Mouse (Mus musculus) spleen, adult 12 weeks (tissue): ENCODE data around the gene Nckap5l.
"Not testable (repeated sequence)": the region's sequence is repeated elsewhere in the genome, so short reads cannot be mapped to it uniquely, and the experiment has no call there.

Experiments used
- DNase-seq: peaks from one replicate; pipeline ENCODE4 v3.0.0; 2022; ENCODE audit warnings: low spot score

Nckap5l gene

GRCm38 (mm10) chr15:99469067-99469466, 11.5 kb upstream of the Nckap5l start:
- peak; percentile 36 for DNase-seq

GRCm38 (mm10) chr15:99463194-99463593, 5.6 kb upstream of the Nckap5l start:
- no peak for DNase-seq

GRCm38 (mm10) chr15:99456963-99457605, 464 bp downstream of the Nckap5l start:
- DNase-seq = no peak

GRCm38 (mm10) chr15:99456338-99456962, 1.1 kb downstream of the Nckap5l start:
- no peak for DNase-seq

- DNase-seq = no peak
These were observed 2.1 kb downstream of the Nckap5l start for GRCm38 (mm10) chr15:99455415-99455814.

GRCm38 (mm10) chr15:99454585-99455279, 2.8 kb downstream of the Nckap5l start:
- DNase-seq = no peak

GRCm38 (mm10) chr15:99453153-99453900, 4.2 kb downstream of the Nckap5l start:
- no peak for DNase-seq

- no peak for DNase-seq
These were observed 7.7 kb downstream of the Nckap5l start for GRCm38 (mm10) chr15:99449751-99450280.

- no peak for DNase-seq
These were observed 8.3 kb downstream of the Nckap5l start for GRCm38 (mm10) chr15:99449131-99449750.

GRCm38 (mm10) chr15:99446136-99446535, 11.4 kb downstream of the Nckap5l start:
- DNase-seq = not testable (repeated sequence)

- no peak for DNase-seq
These were observed 12.0 kb downstream of the Nckap5l start for GRCm38 (mm10) chr15:99445567-99445966.

- no peak for DNase-seq
These were observed 15.2 kb downstream of the Nckap5l start for GRCm38 (mm10) chr15:99442358-99442757.

- no peak for DNase-seq
These were observed 16.6 kb downstream of the Nckap5l start for GRCm38 (mm10) chr15:99440816-99441457.

- DNase-seq = no peak
These were observed 17.3 kb downstream of the Nckap5l start for GRCm38 (mm10) chr15:99440112-99440815.

- no peak for DNase-seq
These were observed 18.4 kb downstream of the Nckap5l start for GRCm38 (mm10) chr15:99438966-99439698.

GRCm38 (mm10) chr15:99433913-99434312, 23.6 kb downstream of the Nckap5l start:
- no peak for DNase-seq

- DNase-seq = no peak
These were observed 24.3 kb downstream of the Nckap5l start for GRCm38 (mm10) chr15:99433081-99433718.

- no peak for DNase-seq
These were observed 25.6 kb downstream of the Nckap5l start for GRCm38 (mm10) chr15:99431967-99432366.

- DNase-seq = no peak
These were observed 26.0 kb downstream of the Nckap5l start for GRCm38 (mm10) chr15:99431504-99431903.
